Mouse (Mus musculus) layer of hippocampus, postnatal 10 days (tissue): ENCODE results near the gene Llgl2. TPM values are rescaled to one million over a fixed set of nuclear protein-coding genes. Genes with fewer than 3 reads are reported as not detected.

Source experiments
- DNase-seq, 2 experiments: peaks; one replicate each; pipeline ENCODE4 v3.0.0; 2021; ENCODE audit warnings: low spot score in 2 of 2
- microRNA-seq, 2 experiments: library from miRNA; unstranded; fragments of <30 nt; microRNA quantifications; one replicate each; pipeline ENCODE4 v1.2.0; 2021
- total RNA-seq, 2 experiments: library from RNA; stranded (reverse); gene quantifications; 2 replicates each; pipeline ENCODE4 v1.2.3; 2021

Llgl2 gene
- total RNA-seq, 2 experiments from 2014 or later: 0.73 to 1.0 TPM

- DNase-seq: no peak
Observed at GRCm38 (mm10) chr11:115902831-115903230, 79.0 kb downstream of the Llgl2 start.

- no peak for DNase-seq
Observed at GRCm38 (mm10) chr11:115903384-115904230, 79.8 kb downstream of the Llgl2 start.

- DNase-seq: no peak
Observed at GRCm38 (mm10) chr11:115904231-115904955, 80.5 kb downstream of the Llgl2 start.

Small RNA genes within 50 kb of the gene (microRNA-seq; reads per million reads assigned to microRNA genes)
- 0.89 to 2.9 reads per million in 2 experiments for gene Mir5621

Other genes starting within 250 kb of the Llgl2 start
- gene Mrps7, start 220.1 kb upstream of the Llgl2 start, total RNA-seq: 10 to 100 TPM; 50.2 to 54.2 TPM
- gene Gga3, start 220.0 kb upstream of the Llgl2 start, total RNA-seq: 10 to 100 TPM; 48.1 to 49.1 TPM
- gene Mif4gd, start 211.1 kb upstream of the Llgl2 start, total RNA-seq: 10 to 100 TPM; 19.4 to 19.7 TPM
- gene Slc25a19, start 195.8 kb upstream of the Llgl2 start, total RNA-seq: 10 to 100 TPM; 52.2 to 59.5 TPM
- 100 to 1,000 TPM; 160 to 186 TPM for gene Grb2, start 115.5 kb upstream of the Llgl2 start, total RNA-seq
- gene Tmem94, start 58.6 kb upstream of the Llgl2 start, total RNA-seq: 10 to 100 TPM; 33.4 to 38.2 TPM
- gene Caskin2, start 10.4 kb upstream of the Llgl2 start, total RNA-seq: 10 to 100 TPM; 20.5 to 21.6 TPM
- gene Tsen54, start 9.3 kb upstream of the Llgl2 start, total RNA-seq: 10 to 100 TPM; 16.1 to 22.3 TPM
- under 1 TPM; 0.04 to 0.21 TPM for gene Myo15b, start 34.4 kb downstream of the Llgl2 start, total RNA-seq
- under 1 TPM; 0.85 to 0.98 TPM for gene Smim5, start 75.9 kb downstream of the Llgl2 start, total RNA-seq
- gene Smim6, start 88.0 kb downstream of the Llgl2 start, total RNA-seq: not detected
- gene Sap30bp, start 109.2 kb downstream of the Llgl2 start, total RNA-seq: 10 to 100 TPM; 52.6 to 53.4 TPM
- 10 to 100 TPM; 21.6 to 25.5 TPM for gene Recql5, start 109.4 kb downstream of the Llgl2 start, total RNA-seq
- gene Itgb4, start 150.7 kb downstream of the Llgl2 start, total RNA-seq: 1 to 10 TPM in 1 of 2 experiments, under 1 TPM in 1; 0.85 to 1.3 TPM
- 10 to 100 TPM; 20.5 to 24.7 TPM for gene Galk1, start 188.7 kb downstream of the Llgl2 start, total RNA-seq
- 100 to 1,000 TPM; 400 to 469 TPM for gene H3f3b, start 203.9 kb downstream of the Llgl2 start, total RNA-seq
- gene Unk, start 206.3 kb downstream of the Llgl2 start, total RNA-seq: 10 to 100 TPM; 23.9 to 28.1 TPM